Mouse (Mus musculus) hematopoietic stem cell, adult 5-6 weeks (primary cell): ENCODE measurements around the gene Sgsh. TPM values are rescaled to one million over a fixed set of nuclear protein-coding genes. Genes with fewer than 3 reads are reported as not detected.
"Not testable (repeated sequence)": the region's sequence is repeated elsewhere in the genome, so short reads cannot be mapped to it uniquely, and the experiment has no call there.

Experiments used
- ATAC-seq, 2 experiments: fragments of 125-278 bp in 1 of 2; replicated peaks in 1 of 2; 2 replicates each; pipeline ENCODE4 v1.8.0; 2016 to 2017; ENCODE audit warnings: inconsistent platforms in 2 of 2, mild to moderate bottlenecking in 2 of 2, moderate number of reproducible peaks in 2 of 2, low read depth in 1 of 2, moderate TSS enrichment in 1 of 2; ENCODE audit not compliant: low FRiP score in 2 of 2, poor library complexity in 2 of 2, severe bottlenecking in 2 of 2, insufficient read depth in 1 of 2, low TSS enrichment in 1 of 2
- total RNA-seq: library from RNA; stranded (forward); fragments of 172-1452, 232-1000 nt; gene quantifications from 2 replicates; pipeline ENCODE4 v1.2.3, GENCODE M21; 2017

Gene Sgsh
- 17.1 and 21.2 TPM in 2 replicates for total RNA-seq

GRCm38 (mm10) chr11:119355443-119356385 lies at the start of gene Sgsh, which contains the start of gene Slc26a11:
Sgsh (minus strand) TSS chr11:119355536.
Slc26a11 (plus strand) TSS chr11:119355557.
- peak; percentile 47 to 59 for ATAC-seq

GRCm38 (mm10) chr11:119404627-119405026 lies 49.3 kb upstream of the Sgsh start:
- peak in 1 of 2 experiments; percentile 68; a peak in 1 of 4 replicates for ATAC-seq

GRCm38 (mm10) chr11:119402501-119403160 lies 47.3 kb upstream of the Sgsh start:
- no peak for ATAC-seq

GRCm38 (mm10) chr11:119396461-119396860 lies 41.1 kb upstream of the Sgsh start:
- ATAC-seq, result no peak

GRCm38 (mm10) chr11:119395931-119396330 lies 40.6 kb upstream of the Sgsh start:
- ATAC-seq, result no peak

GRCm38 (mm10) chr11:119395394-119395793 lies 40.1 kb upstream of the Sgsh start:
- ATAC-seq, result no peak

- ATAC-seq, result no peak
Measured at GRCm38 (mm10) chr11:119394210-119394609, 38.9 kb upstream of the Sgsh start.

GRCm38 (mm10) chr11:119393483-119393804 lies 38.1 kb upstream of the Sgsh start:
- no peak for ATAC-seq

- peak; percentile 34 to 35; a peak in 3 of 4 replicates for ATAC-seq
Measured at GRCm38 (mm10) chr11:119392800-119393482, 37.6 kb upstream of the Sgsh start, which contains the start of gene Rnf213. Rnf213 (plus strand) TSS chr11:119393100.

- peak; percentile 62 to 67 for ATAC-seq
Measured at GRCm38 (mm10) chr11:119392001-119392614, 36.8 kb upstream of the Sgsh start.

GRCm38 (mm10) chr11:119391386-119392000 lies 36.2 kb upstream of the Sgsh start:
- peak in 1 of 2 experiments; percentile 25; a peak in 1 of 4 replicates for ATAC-seq

- peak; percentile 33 to 39; a peak in 3 of 4 replicates for ATAC-seq
Measured at GRCm38 (mm10) chr11:119390271-119391231, 35.2 kb upstream of the Sgsh start.

- 0 out of 4 replicates have a peak, but pooled peaks of 1 of the 2 experiments have one; percentile 8 for ATAC-seq
Measured at GRCm38 (mm10) chr11:119389851-119390270, 34.5 kb upstream of the Sgsh start.

- not testable (repeated sequence) for ATAC-seq
Measured at GRCm38 (mm10) chr11:119387273-119387672, 31.9 kb upstream of the Sgsh start.

- no peak for ATAC-seq
Measured at GRCm38 (mm10) chr11:119386306-119386705, 31.0 kb upstream of the Sgsh start.

- peak; percentile 81 to 84 for ATAC-seq
Measured at GRCm38 (mm10) chr11:119384904-119385303, 29.6 kb upstream of the Sgsh start.
